Mouse (Mus musculus) embryonic facial prominence, embryonic 14.5 days (tissue): ENCODE data around the gene Ces1d. TPM values are rescaled to one million over a fixed set of nuclear protein-coding genes. Genes with fewer than 3 reads are reported as not detected.

Experiments
- ATAC-seq: fragments of 200-750 bp; cut with Nextera tagmentation; 2 replicates; pipeline ENCODE4 v1.8.0; 2017; ENCODE audit warnings: low read depth, moderate number of reproducible peaks, moderate TSS enrichment
- DNase-seq: peaks from one replicate; pipeline ENCODE4 v3.0.0-alpha.2; 2015; ENCODE audit warnings: low spot score
- H3K27ac ChIP-seq: fragments of 300-500 bp; sonication (generic); replicated peaks from 2 replicates; pipeline ENCODE4 v1.5.1; 2014; ENCODE audit warnings: low read depth, mild to moderate bottlenecking, low read length, moderate library complexity
- H3K27me3 ChIP-seq: fragments of 300-500 bp; sonication (generic); replicated peaks from 2 replicates; pipeline ENCODE4 v1.6.1; 2014; ENCODE audit warnings: low read length; ENCODE audit not compliant: control insufficient read depth, insufficient read depth
- H3K36me3 ChIP-seq: fragments of 300-500 bp; sonication (generic); 2 replicates; pipeline ENCODE4 v1.6.1; 2014; ENCODE audit warnings: low read length, mixed read lengths; ENCODE audit not compliant: control insufficient read depth, insufficient read depth
- H3K4me1 ChIP-seq: fragments of 300-500 bp; sonication (generic); 2 replicates; pipeline ENCODE4 v1.6.1; 2014; ENCODE audit warnings: antibody characterized with exemption, low read length; ENCODE audit not compliant: control insufficient read depth, insufficient read depth
- H3K4me2 ChIP-seq: fragments of 300-500 bp; sonication (generic); 2 replicates; pipeline ENCODE4 v1.6.1; 2014; ENCODE audit warnings: low read depth, mild to moderate bottlenecking, low read length, moderate library complexity, mixed read lengths
- H3K4me3 ChIP-seq: fragments of 300-500 bp; sonication (generic); 2 replicates; pipeline ENCODE4 v1.5.1; 2014; ENCODE audit warnings: low read depth, mild to moderate bottlenecking, low read length
- H3K9ac ChIP-seq: fragments of 300-500 bp; sonication (generic); 2 replicates; pipeline ENCODE4 v1.6.1; 2014; ENCODE audit warnings: low read depth, mild to moderate bottlenecking, low read length, moderate library complexity, mixed read lengths
- H3K9me3 ChIP-seq: fragments of 300-500 bp; sonication (generic); 2 replicates; pipeline ENCODE4 v1.6.1; 2016; ENCODE audit warnings: low read length; ENCODE audit not compliant: control insufficient read depth
- WGBS: fragments of 180-500 bp; shearing (Covaris S2); extraction: QIAGEN DNeasy Blood & Tissue Kit; methylation state at CpG from one replicate; pipeline ENCODE4 v1.1.7; 2014; 5-methylcytosine and 5-hydroxymethylcytosine counted together
- polyA plus RNA-seq: library from polyadenylated mRNA; unstranded; fragments of >200 nt; fragmentation: Nextera tagmentation; extraction: Ambion mirVana; gene quantifications from 2 replicates; pipeline ENCODE4 v1.2.1, GENCODE M21; 2014

Gene Ces1d
- polyA plus RNA-seq: 3.2 and 6.0 TPM in 2 replicates

GRCm38 (mm10) chr8:93197685-93198525 is at the start of gene Ces1d:
Gene Ces1d (minus strand): TSS chr8:93197838.
- Histone ChIP-seq H3K36me3 (no peaks in the 10 kb centered on the region), H3K9me3 (no peaks in the 10 kb centered on the region), H3K27me3 (no peaks in the 10 kb centered on the region), H3K9ac (no peak within 1 kb of the TSS), H3K4me3 (no peak within 1 kb of the TSS), H3K27ac (no peak within 1 kb of the TSS), H3K4me1 (no peaks in the 10 kb centered on the region), H3K4me2 (no peak within 1 kb of the TSS)
- WGBS: 73% methylated on average over 8 of the region's 8 CpGs
- DNase-seq: peak; percentile 69
- peak; percentile 68; the same call in 1 of the 2 replicates for ATAC-seq

GRCm38 (mm10) chr8:93246057-93246456 is 48.4 kb upstream of the Ces1d start:
- ATAC-seq: no peak
- 88% methylated on average over 2 of the region's 2 CpGs for WGBS

GRCm38 (mm10) chr8:93239884-93240283 is 42.2 kb upstream of the Ces1d start:
- H3K4me1 ChIP-seq: no peaks in the 10 kb centered on the region
- H3K27ac ChIP-seq: no peak overlapping the region
- no peak overlapping the region for H3K4me3 ChIP-seq
- no peak for DNase-seq
- no peak overlapping the region for H3K9ac ChIP-seq
- no peak for ATAC-seq
- no peaks in the 10 kb centered on the region for H3K27me3 ChIP-seq
- H3K9me3 ChIP-seq: no peaks in the 10 kb centered on the region
- no peak overlapping the region for H3K4me2 ChIP-seq
- H3K36me3 ChIP-seq: no peaks in the 10 kb centered on the region

More at GRCm38 (mm10) chr8:93246057-93246456, 48.4 kb upstream of the Ces1d start:
- Histone ChIP-seq H3K9me3 (no peaks in the 10 kb centered on the region), H3K9ac (no peak overlapping the region), H3K4me1 (no peaks in the 10 kb centered on the region), H3K36me3 (no peaks in the 10 kb centered on the region), H3K4me2 (no peak overlapping the region), H3K27me3 (no peaks in the 10 kb centered on the region), H3K4me3 (no peak overlapping the region), H3K27ac (no peak overlapping the region)
- no peak for DNase-seq

- Histone ChIP-seq H3K9me3 (no peaks in the 10 kb centered on the region), H3K4me1 (no peaks in the 10 kb centered on the region), H3K27ac (no peak overlapping the region), H3K9ac (no peak overlapping the region), H3K4me3 (no peak overlapping the region), H3K4me2 (no peak overlapping the region), H3K27me3 (no peaks in the 10 kb centered on the region), H3K36me3 (no peaks in the 10 kb centered on the region)
- ATAC-seq: no peak
- DNase-seq: no peak
- WGBS: 94% methylated on average over 1 of the region's 1 CpGs
Measured at GRCm38 (mm10) chr8:93235681-93236080, 38.0 kb upstream of the Ces1d start.

DNA sequence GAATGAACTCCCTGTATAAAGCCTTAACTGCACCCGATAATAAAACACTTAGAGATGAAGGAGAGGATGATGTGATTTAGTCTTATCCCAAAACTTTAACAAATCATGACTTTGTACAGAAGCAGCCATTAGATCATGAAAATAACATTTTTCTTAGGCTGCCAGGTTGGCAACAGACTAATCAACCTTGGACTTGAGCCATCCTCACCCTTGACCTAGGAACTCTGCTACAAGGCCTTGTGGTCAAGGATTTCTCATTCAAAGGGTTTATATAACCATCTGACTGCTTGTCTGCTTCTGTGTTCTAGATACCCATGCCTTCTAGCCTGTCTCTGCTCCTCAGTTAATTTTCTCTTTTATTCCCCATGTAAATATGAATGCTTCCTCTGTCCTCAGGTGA is 37.1 kb upstream of the Ces1d start:
- ATAC-seq: no peak
- Histone ChIP-seq H3K9me3 (no peaks in the 10 kb centered on the region), H3K4me2 (no peak overlapping the region), H3K4me1 (no peaks in the 10 kb centered on the region), H3K9ac (no peak overlapping the region), H3K27ac (no peak overlapping the region), H3K36me3 (no peaks in the 10 kb centered on the region), H3K27me3 (no peaks in the 10 kb centered on the region), H3K4me3 (no peak overlapping the region)
- WGBS: 83% methylated on average over 1 of the region's 1 CpGs
- no peak for DNase-seq

- Histone ChIP-seq H3K27me3 (no peaks in the 10 kb centered on the region), H3K9me3 (no peaks in the 10 kb centered on the region), H3K4me3 (no peak overlapping the region), H3K4me1 (no peaks in the 10 kb centered on the region), H3K9ac (no peak overlapping the region), H3K4me2 (no peak overlapping the region), H3K27ac (no peak overlapping the region), H3K36me3 (no peaks in the 10 kb centered on the region)
- no peak for DNase-seq
- ATAC-seq: no peak
- 88% methylated on average over 6 of the region's 6 CpGs for WGBS
Measured at GRCm38 (mm10) chr8:93234068-93234467, 36.4 kb upstream of the Ces1d start.

DNA sequence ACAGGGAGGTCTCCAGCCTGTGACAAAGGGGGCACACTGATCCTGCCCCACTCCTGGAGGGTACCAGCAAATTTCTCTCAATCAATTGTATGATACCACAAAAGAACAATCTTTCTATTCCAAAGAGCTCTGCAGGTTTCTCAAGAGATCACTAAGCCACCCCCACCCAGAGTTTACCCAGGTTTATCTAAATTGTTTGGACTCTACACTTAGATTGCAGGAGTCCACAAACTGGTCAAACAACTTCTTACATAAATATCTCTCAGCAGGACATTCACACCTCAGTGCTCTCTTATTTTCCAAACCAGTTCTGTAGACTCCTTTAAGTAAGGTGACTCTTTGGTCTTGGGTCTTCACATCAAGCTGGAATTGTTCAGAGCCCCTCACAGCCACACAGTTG is 31.8 kb upstream of the Ces1d start, which contains the start of gene Ces1e:
Gene Ces1e (minus strand): TSS at position 174 of the 400 bp plus-strand sequence.
- Histone ChIP-seq H3K4me3 (no peak within 1 kb of the TSS), H3K36me3 (no peaks in the 10 kb centered on the region), H3K27ac (no peak within 1 kb of the TSS), H3K9ac (no peak within 1 kb of the TSS), H3K4me2 (no peak within 1 kb of the TSS), H3K9me3 (no peaks in the 10 kb centered on the region), H3K27me3 (no peaks in the 10 kb centered on the region), H3K4me1 (no peaks in the 10 kb centered on the region)
- ATAC-seq (peak; percentile 22; the same call in 1 of the 2 replicates), DNase-seq (peak; percentile 16)

DNA sequence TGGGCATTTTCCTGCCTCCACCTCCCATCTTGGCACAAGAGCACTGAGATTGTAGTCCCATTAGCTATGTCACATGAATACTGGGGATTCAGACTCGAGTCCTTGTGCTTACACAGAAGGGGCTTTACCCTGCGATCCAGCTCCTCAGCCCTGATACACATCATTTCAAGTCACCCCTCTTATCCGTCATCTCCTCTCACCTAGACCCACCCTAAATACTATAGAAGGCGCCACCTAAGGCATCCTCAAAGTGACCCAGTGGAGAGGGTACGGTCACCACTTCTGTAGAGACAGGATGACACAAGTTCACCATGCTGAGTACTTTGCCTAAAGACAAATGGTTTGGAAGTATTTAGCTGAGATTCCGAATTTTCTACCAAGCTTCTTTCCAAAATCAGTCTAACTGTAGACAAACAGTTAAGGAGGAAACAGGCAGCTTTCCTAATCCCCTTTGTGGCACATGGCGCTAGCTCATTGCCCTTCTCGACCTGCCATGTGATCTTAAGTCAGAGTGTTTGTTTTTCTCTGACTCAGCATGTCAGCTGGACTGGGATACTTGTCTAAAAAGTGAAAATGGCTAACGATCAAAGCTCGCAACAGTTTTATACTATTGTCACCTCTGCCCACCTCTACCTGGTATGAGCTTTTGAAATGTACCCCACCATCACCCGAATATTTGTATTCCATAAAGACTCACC is 31.2 kb upstream of the Ces1d start:
- Histone ChIP-seq H3K4me2 (no peak overlapping the region), H3K9me3 (no peaks in the 10 kb centered on the region), H3K36me3 (no peaks in the 10 kb centered on the region), H3K27ac (no peak overlapping the region), H3K4me3 (no peak overlapping the region), H3K9ac (no peak overlapping the region), H3K4me1 (no peaks in the 10 kb centered on the region), H3K27me3 (no peaks in the 10 kb centered on the region)
- WGBS: 63% methylated on average over 11 of the region's 11 CpGs
- DNase-seq: no peak
- ATAC-seq: no peak
